Mouse (Mus musculus) erythroblast, adult 5-6 weeks (primary cell): ENCODE results near the gene Ccdc27. TPM values are rescaled to one million over a fixed set of nuclear protein-coding genes. Genes with fewer than 3 reads are reported as not detected.

Source experiments
- total RNA-seq, 2 experiments: library from RNA; stranded (forward) in 1 of 2; stranded (reverse) in 1 of 2; fragments of 150-400 nt in 1 of 2; fragments of 200-764, 138-1000 nt in 1 of 2; gene quantifications; 2 replicates each; pipeline versions ENCODE4 v1.2.3 to v1.2.4; 2015 to 2017; ENCODE audit warnings: low replicate concordance in 2 of 2

The Ccdc27 gene
- total RNA-seq, 2 experiments from 2014 or later: not detected

Other genes starting within 250 kb of the Ccdc27 start
- 16.1 and 33.4 TPM in 2 replicates for gene A430005L14Rik, start 85.4 kb downstream of the Ccdc27 start, total RNA-seq (2015; ENCODE audit: low replicate concordance)
- 17.1 and 25.5 TPM in 2 replicates for gene A430005L14Rik, start 85.4 kb downstream of the Ccdc27 start, total RNA-seq (2017; ENCODE audit: low replicate concordance)
- gene Dffb, start 67.6 kb downstream of the Ccdc27 start, total RNA-seq (2015; ENCODE audit: low replicate concordance): 2.9 and 9.2 TPM in 2 replicates
- 2.1 and 3.5 TPM in 2 replicates for gene Dffb, start 67.6 kb downstream of the Ccdc27 start, total RNA-seq (2017; ENCODE audit: low replicate concordance)
- 1.9 and 6.1 TPM in 2 replicates for gene Cep104, start 67.5 kb downstream of the Ccdc27 start, total RNA-seq (2015; ENCODE audit: low replicate concordance)
- 5.0 and 11.9 TPM in 2 replicates for gene Cep104, start 67.5 kb downstream of the Ccdc27 start, total RNA-seq (2017; ENCODE audit: low replicate concordance)
- gene Lrrc47, start 30.9 kb downstream of the Ccdc27 start, total RNA-seq (2015; ENCODE audit: low replicate concordance): 3.6 and 5.4 TPM in 2 replicates
- gene Lrrc47, start 30.9 kb downstream of the Ccdc27 start, total RNA-seq (2017; ENCODE audit: low replicate concordance): 4.5 and 29.4 TPM in 2 replicates
- gene Smim1, start 16.4 kb downstream of the Ccdc27 start, total RNA-seq (2015; ENCODE audit: low replicate concordance): 5.4 and 12.5 TPM in 2 replicates
- 9.6 and 11.4 TPM in 2 replicates for gene Smim1, start 16.4 kb downstream of the Ccdc27 start, total RNA-seq (2017; ENCODE audit: low replicate concordance)
- gene Trp73, start 97.5 kb upstream of the Ccdc27 start, total RNA-seq (2015; ENCODE audit: low replicate concordance): not detected in 2 replicates
- gene Trp73, start 97.5 kb upstream of the Ccdc27 start, total RNA-seq (2017; ENCODE audit: low replicate concordance): not detected in 2 replicates
- 1.5 and 2.3 TPM in 2 replicates for gene Wrap73, start 99.7 kb upstream of the Ccdc27 start, total RNA-seq (2015; ENCODE audit: low replicate concordance)
- gene Wrap73, start 99.7 kb upstream of the Ccdc27 start, total RNA-seq (2017; ENCODE audit: low replicate concordance): 2.6 and 4.5 TPM in 2 replicates
- 75.2 and 117 TPM in 2 replicates for gene Tprgl, start 118.0 kb upstream of the Ccdc27 start, total RNA-seq (2015; ENCODE audit: low replicate concordance)
- 104 and 115 TPM in 2 replicates for gene Tprgl, start 118.0 kb upstream of the Ccdc27 start, total RNA-seq (2017; ENCODE audit: low replicate concordance)
- 1.0 TPM in 1 of 2 replicates, not detected in the other for gene Megf6, start 128.1 kb upstream of the Ccdc27 start, total RNA-seq (2015; ENCODE audit: low replicate concordance)
- not detected in 2 replicates for gene Megf6, start 128.1 kb upstream of the Ccdc27 start, total RNA-seq (2017; ENCODE audit: low replicate concordance)